Comparison of ENCODE assay signal across 16 mouse cellular contexts in genomic region chr7:16912360-16912759, GRCm38 (mm10). TPM values are rescaled to one million over a fixed set of nuclear protein-coding genes. Genes with fewer than 3 reads are reported as not detected.
DNase-seq lines count a peak whose midpoint lies in the region; ATAC-seq and TF ChIP-seq lines count a peak whose summit lies in the region.
"Had no signal": no experiment of that assay in that cellular context is flagged by ENCODE, and none has a peak within 500 bp of the region (broad histone marks: within the 10 kb centered on the region; RNA-seq: fewer than 3 reads in every experiment).

No protein-coding gene starts in this region.

- WGBS in kidney, embryonic 16.5 days: 71% methylated on average over 6 of the region's 6 CpGs
- 55% methylated on average over 6 of the region's 6 CpGs for WGBS in limb, embryonic 15.5 days
- 63% methylated on average over 6 of the region's 6 CpGs for WGBS in cerebellum, adult 2 months

- no peak overlapping the region for H3K27ac ChIP-seq in kidney, embryonic 16.5 days (ENCODE audit: low read length)
- H3K27ac ChIP-seq in limb, embryonic 15.5 days: peak overlapping the region; percentile 44; the same call in 1 of the 2 replicates
- H3K27ac ChIP-seq in cerebellum, adult 2 months (ENCODE audit: insufficient read depth, low read length): no peak overlapping the region
- H3K27ac ChIP-seq: hindbrain, embryonic 10.5 days; intestine, embryonic 15.5 days had no signal

- peaks cover 30% of the 10 kb centered on the region for H3K36me3 ChIP-seq in kidney, embryonic 16.5 days (ENCODE audit: insufficient read depth, low read length)
- peaks cover 36% of the 10 kb centered on the region for H3K36me3 ChIP-seq in limb, embryonic 15.5 days

- no peak overlapping the region for H3K4me3 ChIP-seq in kidney, embryonic 16.5 days (ENCODE audit: low read length)
- H3K4me3 ChIP-seq in limb, embryonic 15.5 days: no peak overlapping the region
- no peak overlapping the region for H3K4me3 ChIP-seq in cerebellum, adult 2 months (replicated peaks; ENCODE audit: insufficient read depth, low read depth, low read length)
- H3K4me3 ChIP-seq: hindbrain, embryonic 10.5 days; intestine, embryonic 15.5 days had no signal

- TF ChIP-seq CTCF in cerebellum, adult 2 months (IDR thresholded peaks at IDR 0.05; ENCODE audit: borderline replicate concordance, insufficient read depth, low read depth, low read length): no peak

- no peak for TF ChIP-seq POLR2A in cerebellum, adult 2 months (IDR thresholded peaks at IDR 0.05; ENCODE audit: borderline replicate concordance, insufficient read depth, low read length)

- no peaks in the 10 kb centered on the region for H3K27me3 ChIP-seq in kidney, embryonic 16.5 days (ENCODE audit: insufficient read depth, low read length)
- no peaks in the 10 kb centered on the region for H3K27me3 ChIP-seq in limb, embryonic 15.5 days
- H3K27me3 ChIP-seq in cerebellum, adult 2 months (ENCODE audit: control insufficient read depth, insufficient read depth, low read length): no peaks in the 10 kb centered on the region
- H3K27me3 ChIP-seq: intestine, embryonic 15.5 days; megakaryocyte, embryonic 14.5 days had no signal

- no peak for ATAC-seq in kidney, embryonic 16.5 days (ENCODE audit: low FRiP score, low TSS enrichment)
- ATAC-seq in limb, embryonic 15.5 days (ENCODE audit: insufficient number of reproducible peaks, low FRiP score, low TSS enrichment, low read depth): no peak
- no peak for ATAC-seq in activated CD4-positive, CD25-positive, alpha-beta regulatory T cell, adult 4 months
- ATAC-seq: forebrain, embryonic 16.5 days; intestine, embryonic 15.5 days had no signal

- H3K4me1 ChIP-seq in kidney, embryonic 16.5 days (ENCODE audit: insufficient read depth, low read length): peaks cover 22% of the 10 kb centered on the region
- peaks cover 41% of the 10 kb centered on the region for H3K4me1 ChIP-seq in limb, embryonic 15.5 days
- H3K4me1 ChIP-seq in cerebellum, adult 2 months (ENCODE audit: control insufficient read depth, insufficient read depth, low read length): peaks cover 21% of the 10 kb centered on the region

- peak; percentile 27 for DNase-seq in adrenal gland, postnatal 14 days
- no peak for DNase-seq in adrenal gland, postnatal 25 days
- peak; percentile 29 for DNase-seq in kidney, adult 9 months
- peak; percentile 63 for DNase-seq in adipocyte (ENCODE audit: low spot score)
- no peak for DNase-seq in cerebellum, adult 2 months
- DNase-seq: adrenal gland, postnatal 10 days; layer of hippocampus, postnatal 36 days; thymus, adult 2 months had no signal

- H3K9ac ChIP-seq in kidney, embryonic 16.5 days (replicated peaks; ENCODE audit: low read length): no peak overlapping the region
- no peak overlapping the region for H3K9ac ChIP-seq in limb, embryonic 15.5 days
- H3K9ac ChIP-seq: intestine, embryonic 15.5 days had no signal

- H3K4me2 ChIP-seq in kidney, embryonic 16.5 days (replicated peaks; ENCODE audit: low read depth, low read length): no peak overlapping the region
- no peak overlapping the region for H3K4me2 ChIP-seq in limb, embryonic 15.5 days
- H3K4me2 ChIP-seq: intestine, embryonic 15.5 days had no signal

- H3K9me3 ChIP-seq in kidney, embryonic 16.5 days (ENCODE audit: low read length): no peaks in the 10 kb centered on the region
- H3K9me3 ChIP-seq in limb, embryonic 15.5 days: no peaks in the 10 kb centered on the region
- H3K9me3 ChIP-seq: hindbrain, embryonic 10.5 days; intestine, embryonic 15.5 days; megakaryocyte, embryonic 14.5 days had no signal

RNA-seq across cellular contexts. Expression of gene Ptgir, which starts 6.1 kb away (rescaled TPM):
- total RNA-seq in adrenal gland, postnatal 14 days (2021): 1.2 and 2.6 TPM in 2 replicates
- total RNA-seq in adrenal gland, postnatal 25 days (2021): 1.5 and 1.6 TPM in 2 replicates
- polyA plus RNA-seq in kidney, embryonic 16.5 days (2015; fragmentation: Nextera tagmentation; extraction: Ambion mirVana): 1.9 and 2.6 TPM in 2 replicates
- polyA plus RNA-seq in limb, embryonic 15.5 days (2015; fragmentation: Nextera tagmentation; extraction: Ambion mirVana): 4.0 and 5.1 TPM in 2 replicates
- 10 to 100 TPM; 11.8 to 13.2 TPM for polyA plus RNA-seq in activated CD4-positive, CD25-positive, alpha-beta regulatory T cell, adult 4 months (2017; shearing (Covaris generic))
- 0.11 TPM in 2 replicates for polyA plus RNA-seq in cerebellum, adult 2 months (2012; rRNA removed)
- total RNA-seq: layer of hippocampus, postnatal 36 days had no signal

RNA-seq across cellular contexts. Expression of gene Calm3, which starts 11.6 kb away (rescaled TPM):
- total RNA-seq in adrenal gland, postnatal 14 days (2021): 222 and 231 TPM in 2 replicates
- 242 and 255 TPM in 2 replicates for total RNA-seq in adrenal gland, postnatal 25 days (2021)
- 145 and 154 TPM in 2 replicates for polyA plus RNA-seq in kidney, embryonic 16.5 days (2015; fragmentation: Nextera tagmentation; extraction: Ambion mirVana)
- polyA plus RNA-seq in limb, embryonic 15.5 days (2015; fragmentation: Nextera tagmentation; extraction: Ambion mirVana): 85.8 and 99.4 TPM in 2 replicates
- polyA plus RNA-seq in activated CD4-positive, CD25-positive, alpha-beta regulatory T cell, adult 4 months (2017; shearing (Covaris generic)): 100 to 1,000 TPM; 106 to 159 TPM
- polyA plus RNA-seq in cerebellum, adult 2 months (2012; rRNA removed): 1,355 and 1,504 TPM in 2 replicates

RNA-seq across cellular contexts. Expression of gene Gng8, which starts 20.8 kb away (rescaled TPM):
- 0.59 and 0.60 TPM in 2 replicates for total RNA-seq in adrenal gland, postnatal 14 days (2021)
- 0.70 TPM in 1 of 2 replicates, not detected in the other for total RNA-seq in adrenal gland, postnatal 25 days (2021)
- polyA plus RNA-seq in kidney, embryonic 16.5 days (2015; fragmentation: Nextera tagmentation; extraction: Ambion mirVana): 7.7 and 10.5 TPM in 2 replicates
- 11.8 and 15.0 TPM in 2 replicates for polyA plus RNA-seq in limb, embryonic 15.5 days (2015; fragmentation: Nextera tagmentation; extraction: Ambion mirVana)
- not detected for polyA plus RNA-seq in activated CD4-positive, CD25-positive, alpha-beta regulatory T cell, adult 4 months (2017; shearing (Covaris generic))
- polyA plus RNA-seq in cerebellum, adult 2 months (2012; rRNA removed): 10.0 and 14.0 TPM in 2 replicates
- total RNA-seq: monocyte, adult 5-6 weeks had no signal

RNA-seq across cellular contexts. Expression of gene Pnmal2, which starts 32.1 kb away (rescaled TPM):
- 24.6 and 27.2 TPM in 2 replicates for total RNA-seq in adrenal gland, postnatal 14 days (2021)
- 26.9 and 36.1 TPM in 2 replicates for total RNA-seq in adrenal gland, postnatal 25 days (2021)
- 7.4 and 7.5 TPM in 2 replicates for polyA plus RNA-seq in kidney, embryonic 16.5 days (2015; fragmentation: Nextera tagmentation; extraction: Ambion mirVana)
- polyA plus RNA-seq in limb, embryonic 15.5 days (2015; fragmentation: Nextera tagmentation; extraction: Ambion mirVana): 20.2 and 31.1 TPM in 2 replicates
- polyA plus RNA-seq in activated CD4-positive, CD25-positive, alpha-beta regulatory T cell, adult 4 months (2017; shearing (Covaris generic)): not detected
- 135 and 136 TPM in 2 replicates for polyA plus RNA-seq in cerebellum, adult 2 months (2012; rRNA removed)
- total RNA-seq: monocyte, adult 5-6 weeks had no signal

RNA-seq across cellular contexts. Expression of gene Dact3, which starts 37.2 kb away (rescaled TPM):
- 2.6 and 4.1 TPM in 2 replicates for total RNA-seq in adrenal gland, postnatal 14 days (2021)
- 1.8 and 2.8 TPM in 2 replicates for total RNA-seq in adrenal gland, postnatal 25 days (2021)
- 2.0 and 2.1 TPM in 2 replicates for polyA plus RNA-seq in kidney, embryonic 16.5 days (2015; fragmentation: Nextera tagmentation; extraction: Ambion mirVana)
- polyA plus RNA-seq in limb, embryonic 15.5 days (2015; fragmentation: Nextera tagmentation; extraction: Ambion mirVana): 4.0 TPM in 2 replicates
- not detected for polyA plus RNA-seq in activated CD4-positive, CD25-positive, alpha-beta regulatory T cell, adult 4 months (2017; shearing (Covaris generic))
- 60.8 and 68.2 TPM in 2 replicates for polyA plus RNA-seq in cerebellum, adult 2 months (2012; rRNA removed)
- total RNA-seq: monocyte, adult 5-6 weeks had no signal

Comparison
In these comparisons a context has a peak if more than half of its experiments do, and no peak if none do; other contexts are left out.
1. DNase-seq: peak in adrenal gland, postnatal 14 days (single experiment), kidney, adult 9 months (single experiment) and adipocyte (single experiment); none in adrenal gland, postnatal 25 days (single experiment) and cerebellum, adult 2 months (0 of 2).